Mouse (Mus musculus): ENCODE results near the gene E130308A19Rik.

The E130308A19Rik gene

DNA sequence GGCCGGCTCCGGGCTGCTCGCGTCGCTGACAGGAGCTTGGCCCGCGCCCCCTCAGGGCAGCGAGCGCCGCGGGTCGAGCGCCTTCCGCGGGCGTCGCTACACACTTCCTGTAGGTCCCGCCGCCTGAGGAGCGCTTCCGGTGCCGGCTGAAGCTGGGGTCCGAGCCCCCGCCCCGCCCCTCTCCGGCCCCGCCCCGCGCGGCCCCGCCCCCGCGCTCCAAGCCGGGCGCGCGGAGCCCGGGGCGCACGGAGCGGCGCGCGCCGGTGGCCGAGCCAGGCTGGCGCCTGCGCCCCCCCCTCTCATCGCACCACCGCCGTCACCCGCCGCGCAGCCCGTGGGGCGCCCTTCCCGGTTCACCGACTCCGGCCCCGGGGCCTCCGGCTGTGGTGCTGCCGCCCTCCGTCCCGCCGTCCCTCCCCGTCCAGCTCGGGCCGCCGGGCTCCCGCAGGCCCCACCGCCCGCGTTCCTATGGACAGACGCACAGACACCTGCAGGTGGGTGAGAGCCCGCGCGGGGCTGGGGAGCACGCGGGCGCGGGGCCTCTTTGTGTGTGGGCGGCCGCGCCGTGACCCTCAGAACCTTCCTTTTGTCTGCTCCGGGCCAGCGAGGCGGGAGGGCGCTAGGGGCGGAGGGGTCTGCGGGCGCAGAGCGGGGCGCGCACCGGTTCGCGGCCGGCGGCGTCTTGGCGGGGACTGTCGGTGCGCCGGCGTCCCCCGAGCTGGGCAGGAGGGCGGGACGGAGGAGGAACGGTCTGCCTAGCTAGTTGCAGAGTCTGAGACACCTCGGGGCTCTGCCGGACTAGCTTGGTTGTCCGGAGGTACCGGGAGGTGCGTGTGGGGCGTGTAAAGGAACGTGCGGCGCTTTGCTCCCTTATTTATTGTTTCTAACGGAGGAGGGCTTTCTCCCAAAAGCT, at the start of gene E130308A19Rik:
Gene E130308A19Rik, plus strand, starts transcription at position 214 of the 913 bp plus-strand sequence.
- peak; percentile 73 for DNase-seq

DNA sequence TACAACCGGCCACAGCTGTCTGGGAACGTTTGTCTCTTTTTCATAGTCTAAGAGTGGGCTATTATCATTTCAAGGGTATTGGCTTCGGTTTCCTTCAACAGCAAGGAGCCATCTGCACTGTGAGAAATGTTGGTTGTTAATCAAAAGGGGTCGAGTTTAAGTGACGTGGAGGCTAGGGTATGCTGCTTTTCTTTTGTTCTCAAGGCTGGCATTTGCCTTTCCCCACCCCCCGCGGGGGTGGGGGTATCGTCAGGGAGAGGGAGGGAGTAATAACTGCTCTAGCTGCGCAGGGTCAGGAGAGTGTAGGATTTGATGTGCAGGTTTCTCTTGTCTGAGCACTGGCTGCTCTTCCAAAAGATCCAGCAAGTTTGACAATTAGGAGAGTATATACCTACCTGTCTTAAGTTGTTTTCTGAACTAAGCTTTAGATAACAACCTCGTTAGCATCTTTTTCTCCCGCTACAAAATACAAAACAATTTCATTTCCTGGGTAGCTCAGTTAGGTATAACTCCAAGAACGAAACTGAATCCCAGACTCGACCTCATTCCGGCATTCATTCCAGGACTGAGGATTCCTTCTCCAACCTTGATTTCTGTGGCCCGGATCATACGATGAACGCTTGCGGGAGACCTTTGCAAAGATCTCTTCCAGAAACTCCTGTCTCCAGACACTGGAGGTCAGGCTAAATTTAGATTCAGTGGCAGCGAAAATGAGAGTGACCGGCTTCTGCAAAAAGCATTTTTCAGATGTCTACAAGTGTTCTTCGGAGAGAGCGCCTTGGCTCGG, 45.3 kb upstream of the E130308A19Rik start:
- peak; percentile 48 for DNase-seq

DNA sequence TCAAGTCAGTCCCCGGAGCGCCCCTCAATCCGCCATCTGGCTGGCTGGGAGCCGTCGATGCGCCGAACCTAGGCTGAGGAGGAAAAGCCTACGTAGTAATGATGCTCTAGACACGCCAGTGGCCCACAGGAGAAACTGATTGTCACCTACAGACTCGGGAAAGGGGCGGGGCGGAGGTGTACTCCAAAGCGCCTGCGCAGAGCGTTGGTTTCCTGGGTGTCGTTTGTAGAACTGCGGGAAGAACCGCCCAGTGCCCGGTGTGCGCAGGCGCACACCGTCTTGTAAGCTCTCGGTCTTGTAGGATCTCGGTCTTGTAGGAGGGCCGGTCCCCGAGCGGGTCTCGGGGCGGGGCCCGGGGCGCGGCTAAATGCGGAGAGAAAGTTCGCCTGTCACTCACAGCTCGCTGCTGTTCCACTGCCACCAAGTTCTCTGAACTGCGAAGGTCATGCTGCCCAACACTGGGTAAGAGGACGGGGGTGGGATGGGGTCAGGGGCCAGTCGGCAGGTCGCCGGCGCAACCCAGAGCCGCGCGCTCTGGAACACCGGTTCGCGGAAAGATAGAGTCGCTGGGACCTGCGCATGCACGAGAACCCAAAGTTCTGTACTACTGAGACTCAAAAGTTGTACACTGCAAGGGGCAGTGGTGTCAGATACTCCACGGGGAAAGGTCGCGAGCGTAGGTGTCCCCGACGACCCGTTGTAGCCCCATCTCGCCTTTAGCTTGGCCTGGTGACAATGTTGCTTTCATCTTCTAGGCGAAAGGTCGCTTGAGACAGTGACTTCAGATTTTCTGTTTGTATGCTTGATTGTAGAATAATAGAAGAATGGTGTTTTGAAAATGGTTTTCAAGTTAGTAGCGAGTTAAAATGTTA, 44.5 kb upstream of the E130308A19Rik start, which contains the start of gene Hsdl2:
Gene Hsdl2, plus strand, starts transcription at position 250 of the 872 bp plus-strand sequence.
- DNase-seq, result peak; percentile 99

DNA sequence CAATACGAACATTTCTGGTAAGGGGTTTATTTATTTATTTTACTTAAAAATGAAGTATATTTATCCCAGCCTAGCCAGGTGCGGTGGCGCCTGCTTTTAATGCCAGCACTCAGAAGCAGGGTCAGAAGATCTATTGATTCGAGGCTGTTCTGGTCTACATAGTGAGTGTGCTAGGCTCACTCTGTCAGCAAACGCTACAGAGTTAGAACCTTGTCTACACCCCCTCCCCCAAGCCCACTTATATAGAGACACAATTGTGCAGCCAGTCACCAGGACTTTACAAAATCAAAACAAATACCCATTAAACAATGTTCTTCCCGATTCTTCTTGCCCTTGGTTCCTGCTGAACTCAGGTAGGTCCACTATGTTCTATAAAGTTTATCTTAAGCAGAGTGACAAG, 43.8 kb upstream of the E130308A19Rik start:
- no peak for DNase-seq

DNA sequence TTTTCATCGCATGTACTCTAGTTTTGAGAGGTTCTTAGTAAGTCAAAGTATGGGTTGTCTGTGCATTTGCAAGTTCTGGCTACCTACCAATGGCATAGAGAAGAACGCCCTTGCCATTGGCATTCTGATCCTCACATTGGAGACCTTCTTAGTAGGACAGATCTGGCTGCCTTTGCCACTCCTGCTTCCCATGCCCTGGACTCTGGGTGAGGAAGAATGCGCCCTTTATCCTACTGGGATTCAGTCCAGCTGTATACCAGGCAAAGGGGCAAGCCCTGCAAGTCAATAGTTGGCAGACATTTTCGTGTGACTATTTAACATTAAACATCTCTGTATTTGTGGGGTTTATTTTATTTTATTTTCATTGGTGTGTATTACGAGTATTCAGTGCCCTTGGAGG, 40.9 kb upstream of the E130308A19Rik start:
- DNase-seq, result no peak

DNA sequence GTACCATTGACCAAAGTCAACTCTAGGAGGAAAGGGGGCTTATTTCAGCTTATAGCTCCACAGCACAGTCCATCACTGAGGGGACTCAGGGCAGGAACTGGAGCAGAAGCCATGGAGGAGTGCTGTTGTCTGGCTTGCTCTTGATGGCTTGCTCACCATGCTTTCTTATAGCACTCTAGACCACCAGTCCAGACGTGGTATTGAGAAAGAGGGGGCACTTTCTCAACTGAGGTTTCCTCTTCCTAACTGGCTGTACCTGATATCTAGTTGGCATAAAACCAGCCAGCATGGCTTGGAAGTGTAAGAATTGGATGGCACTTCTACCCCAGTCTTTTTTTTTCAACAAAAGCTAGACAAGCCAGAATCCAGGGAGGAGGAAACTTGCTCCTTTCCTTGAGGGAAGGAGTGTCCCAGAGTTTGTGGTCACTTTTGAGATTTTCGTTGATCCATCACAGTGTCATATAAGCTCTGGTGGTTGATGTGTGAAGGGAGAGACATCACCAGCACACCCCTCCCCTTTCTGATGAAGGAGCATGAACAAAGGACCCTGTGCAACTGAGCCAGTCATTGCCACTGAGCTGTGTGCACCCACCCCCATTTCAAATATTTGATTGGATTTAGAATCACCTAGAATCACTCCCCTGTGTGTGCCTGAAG, 38.7 kb upstream of the E130308A19Rik start:
- DNase-seq, result no peak

DNA sequence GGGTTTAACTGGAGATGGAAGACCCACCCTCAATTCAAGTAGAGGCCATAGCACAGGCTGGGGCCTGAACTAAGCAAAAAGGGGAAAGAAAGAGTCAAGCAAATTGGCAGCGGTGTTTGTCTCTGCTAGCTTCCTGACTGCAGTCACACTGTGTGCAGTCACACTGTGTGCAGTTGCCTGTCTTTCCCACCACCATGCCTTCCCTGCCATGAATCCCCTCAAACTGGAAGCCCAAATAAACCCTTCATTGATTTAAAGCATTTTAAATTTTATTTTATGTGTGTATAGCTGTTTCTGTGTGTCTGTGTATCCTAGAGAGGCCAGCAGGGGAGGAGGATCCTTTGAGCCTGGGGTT, 38.2 kb upstream of the E130308A19Rik start:
- no peak for DNase-seq

DNA sequence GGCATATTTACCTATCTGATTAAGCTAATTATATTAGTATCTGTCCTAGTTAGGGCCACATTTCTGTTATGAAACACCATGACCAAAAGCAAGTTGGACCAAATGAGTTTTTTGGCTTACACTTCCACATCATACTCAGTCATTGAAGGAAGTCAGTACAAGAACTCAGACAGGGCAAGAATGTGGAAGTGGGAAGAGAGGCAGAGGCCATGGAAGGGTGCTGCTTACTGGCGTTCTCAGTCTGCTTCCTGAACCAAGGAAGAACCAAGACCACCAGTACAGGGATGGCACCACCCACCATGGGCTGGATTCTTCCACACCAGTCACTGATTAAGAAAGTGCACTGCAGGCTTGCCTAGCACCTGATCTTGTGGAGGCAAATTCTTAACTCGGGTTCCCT, 31.4 kb upstream of the E130308A19Rik start:
- no peak for DNase-seq

DNA sequence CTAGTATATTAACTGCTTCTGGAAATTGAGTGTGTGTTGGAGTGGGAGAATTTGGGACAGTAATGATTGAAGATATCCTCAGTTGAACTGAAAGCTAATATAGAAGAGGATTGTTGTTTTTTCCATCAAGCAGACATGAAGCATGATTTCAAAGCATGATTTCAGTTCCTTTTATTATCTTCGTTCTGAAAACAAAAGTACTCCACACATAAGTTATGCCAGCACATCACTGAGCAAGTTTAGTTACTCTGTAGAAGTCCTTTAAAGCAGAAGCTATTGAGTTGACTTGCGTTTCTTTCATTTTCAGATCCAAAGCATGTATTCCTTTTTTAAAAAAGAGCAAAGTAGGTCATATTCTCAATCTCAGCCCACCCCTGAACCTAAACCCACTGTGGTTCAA, 29.5 kb upstream of the E130308A19Rik start:
- DNase-seq, result no peak

DNA sequence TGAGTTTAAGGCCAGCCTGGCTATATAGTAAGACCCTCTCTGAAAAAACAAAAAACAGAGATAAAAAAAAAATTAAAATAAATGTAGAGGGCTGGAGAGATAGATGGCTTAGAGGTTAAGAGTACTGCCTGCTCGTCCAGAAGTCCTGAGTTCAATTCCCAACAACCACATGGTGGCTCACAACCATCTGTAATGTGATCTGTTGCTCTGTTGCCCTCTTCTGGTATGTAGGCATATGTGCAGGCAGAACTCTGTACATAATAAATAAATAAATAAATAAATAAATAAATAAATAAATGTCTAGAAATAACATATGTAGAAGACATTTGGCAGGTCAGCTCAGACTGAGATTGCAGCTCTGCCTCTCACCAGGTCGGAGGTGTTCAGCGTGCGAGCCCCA, 23.3 kb upstream of the E130308A19Rik start:
- DNase-seq, result no peak

DNA sequence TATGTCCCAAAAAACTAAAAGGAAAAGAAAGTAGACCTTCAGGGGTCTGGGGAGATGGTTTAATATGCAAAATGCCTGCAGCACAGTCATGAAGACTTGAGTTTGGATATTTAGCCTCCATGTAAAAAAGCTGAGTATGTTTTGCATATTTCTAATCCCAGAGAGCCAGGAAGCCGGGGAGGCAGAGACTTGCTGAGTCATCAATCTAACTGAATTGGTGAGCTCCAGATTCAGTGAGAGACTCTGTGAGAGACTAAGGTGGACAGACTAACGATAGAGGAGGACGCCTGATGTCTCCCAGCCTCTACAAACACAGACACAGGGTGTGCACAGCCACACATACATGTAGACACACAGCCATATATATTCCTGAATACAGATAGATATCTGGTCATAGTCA, 21.1 kb upstream of the E130308A19Rik start:
- no peak for DNase-seq

DNA sequence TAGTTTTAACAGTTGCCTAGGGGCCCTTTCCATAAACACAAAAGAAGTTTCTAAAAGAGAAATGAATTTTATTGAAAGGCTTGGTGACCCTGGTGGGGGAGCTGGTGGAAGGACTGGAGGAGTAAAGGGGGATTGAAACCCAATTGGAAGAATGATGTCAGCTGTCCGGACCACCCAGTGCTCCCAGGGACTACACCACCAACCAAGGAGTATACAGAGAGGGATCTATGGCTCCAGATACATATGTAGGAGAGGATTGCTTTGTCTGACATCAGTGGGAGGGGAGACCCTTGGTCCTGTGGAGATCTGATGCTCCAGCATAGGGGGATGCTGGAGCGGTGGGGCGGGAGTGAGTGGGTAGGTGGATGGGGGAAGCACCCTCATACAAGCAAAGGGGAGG, 20.5 kb upstream of the E130308A19Rik start:
- DNase-seq, result no peak

DNA sequence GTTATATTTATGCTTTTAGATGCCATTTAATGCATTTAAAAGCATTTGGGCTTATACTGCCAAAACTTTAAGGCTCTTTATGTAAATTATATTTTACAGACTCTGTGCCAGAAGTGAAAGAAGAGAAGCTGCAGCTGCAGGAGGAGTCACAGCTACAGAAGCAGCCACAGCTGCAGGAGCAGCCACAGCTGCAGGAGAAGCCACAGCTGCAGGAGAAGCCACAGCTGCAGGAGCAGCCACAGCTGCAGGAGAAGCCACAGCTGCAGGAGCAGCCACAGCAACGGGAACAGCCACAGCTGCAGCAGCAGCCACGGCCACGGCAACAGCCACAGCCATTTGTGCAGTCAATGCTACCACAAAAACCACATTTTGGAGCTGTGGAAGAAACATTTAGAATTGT, 15.6 kb upstream of the E130308A19Rik start:
- no peak for DNase-seq

DNA sequence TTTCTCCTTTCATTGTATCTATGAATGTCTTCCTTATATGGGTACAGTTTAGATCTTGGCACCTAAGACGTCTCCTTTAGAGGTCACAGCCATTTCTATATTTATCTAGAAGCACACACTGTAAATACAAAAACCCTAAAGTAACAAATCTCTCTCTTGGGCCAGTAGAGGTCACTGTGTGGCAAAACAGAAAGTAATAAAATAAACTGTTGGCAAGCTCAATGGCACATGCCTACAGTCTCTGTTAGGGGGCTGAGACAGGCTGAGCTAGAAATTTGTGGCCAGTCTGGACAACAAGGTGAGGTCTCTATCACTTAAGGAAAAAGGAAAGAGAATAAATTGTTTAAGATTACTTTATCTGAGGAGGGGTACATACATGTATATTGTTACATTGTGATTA, 11.0 kb upstream of the E130308A19Rik start:
- DNase-seq, result peak; percentile 32

DNA sequence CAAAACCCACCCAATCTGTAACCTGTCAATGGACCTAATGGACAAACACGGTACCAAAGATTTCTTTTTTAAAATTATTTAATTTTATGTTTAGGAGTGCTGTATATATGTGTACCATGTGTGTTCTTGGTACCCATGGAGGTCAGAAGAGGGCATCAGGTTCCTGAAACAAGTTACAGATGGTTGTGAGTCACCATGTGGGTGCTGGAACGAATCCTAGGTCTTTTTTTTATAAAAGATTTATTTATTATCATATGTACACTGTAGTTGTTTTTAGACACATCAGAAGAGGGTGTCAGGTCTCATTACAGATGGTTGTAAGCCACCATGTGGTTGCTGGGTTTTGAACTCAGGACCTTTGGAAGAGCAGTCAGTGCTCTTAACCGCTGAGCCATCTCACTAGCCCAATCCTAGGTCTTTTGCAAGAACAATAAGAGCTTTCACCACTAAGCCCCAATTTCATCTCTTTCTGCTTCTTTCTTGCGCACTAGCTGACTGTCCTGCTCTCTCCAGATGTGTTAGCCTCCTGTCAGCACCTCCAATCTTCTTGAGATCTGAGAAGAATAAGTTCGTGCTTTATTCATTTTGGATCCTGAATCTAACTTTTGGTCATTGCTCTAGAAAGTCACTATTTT, 6.3 kb upstream of the E130308A19Rik start:
- no peak for DNase-seq

DNA sequence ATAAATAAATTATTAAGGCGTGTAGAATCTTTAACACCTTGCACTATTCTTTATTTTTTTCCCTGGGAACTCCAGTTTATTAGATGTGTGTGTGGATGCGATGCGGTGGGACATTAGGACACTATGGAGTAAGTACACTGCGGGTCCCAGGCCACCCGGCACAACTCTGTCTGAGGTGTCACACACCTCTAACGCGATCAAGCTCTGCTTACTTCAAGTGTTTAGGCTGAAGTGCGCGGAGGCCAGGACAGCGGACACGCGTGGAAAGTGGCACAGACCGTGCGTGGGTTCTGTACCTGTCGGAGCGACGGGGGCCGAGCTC, 374 bp upstream of the E130308A19Rik start:
- DNase-seq, result no peak

DNA sequence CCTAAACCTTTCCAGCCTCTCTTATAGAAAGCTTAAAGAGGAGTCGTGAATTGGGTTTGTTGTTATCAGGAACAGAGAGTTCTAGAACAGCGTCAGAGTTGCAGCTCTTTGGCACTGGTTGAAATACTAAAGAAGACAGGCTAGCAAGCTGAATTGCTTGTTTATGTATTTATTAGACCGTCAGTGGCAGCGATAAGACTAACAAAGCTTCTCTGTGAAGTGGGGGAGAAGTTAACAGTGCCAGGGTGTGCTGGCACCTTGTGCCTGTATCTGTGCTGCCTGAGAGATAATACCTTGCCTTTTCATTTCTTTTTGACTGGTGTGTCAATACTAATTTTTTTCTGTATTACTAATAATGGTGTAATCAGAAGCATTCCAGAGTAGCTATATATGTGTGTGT, 2.2 kb downstream of the E130308A19Rik start:
- DNase-seq, result no peak

DNA sequence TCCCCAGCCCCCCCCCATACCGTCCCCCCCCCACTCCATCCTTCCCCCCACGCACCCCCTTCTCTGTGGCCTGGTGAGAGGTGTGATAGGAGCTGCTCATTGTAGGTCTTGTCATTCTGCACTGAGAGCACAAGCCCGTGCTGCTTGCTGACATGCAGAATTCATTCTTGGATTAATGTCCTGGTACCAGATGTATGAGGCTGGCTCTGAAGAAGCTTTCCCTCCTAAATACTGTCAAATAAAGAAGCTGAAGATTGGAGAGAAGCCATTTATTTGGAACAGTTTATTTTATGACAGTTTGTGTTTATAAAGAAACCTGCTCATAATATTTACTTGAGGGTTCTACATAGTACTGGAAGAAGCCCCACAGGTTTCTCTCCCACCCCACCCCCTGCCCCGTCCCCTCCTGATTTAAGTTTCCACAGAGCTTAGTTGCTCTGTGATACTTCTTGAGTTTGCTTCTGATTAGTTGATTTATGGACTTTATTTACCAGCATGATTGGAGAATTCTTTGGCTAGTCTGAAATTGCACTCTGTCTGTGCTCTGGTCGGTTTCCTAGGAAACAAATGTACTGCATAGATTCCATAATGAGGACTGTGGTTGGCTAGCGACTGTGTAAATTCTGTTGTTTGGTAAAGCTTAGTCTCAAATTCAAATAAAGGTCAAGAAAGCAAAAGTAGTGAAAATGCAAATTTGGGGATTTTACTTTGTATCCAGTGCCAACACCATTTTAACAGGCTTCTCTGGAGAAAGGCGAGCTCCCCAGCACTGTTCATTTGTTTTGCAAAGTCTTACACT, 3.3 kb downstream of the E130308A19Rik start:
- DNase-seq, result no peak

DNA sequence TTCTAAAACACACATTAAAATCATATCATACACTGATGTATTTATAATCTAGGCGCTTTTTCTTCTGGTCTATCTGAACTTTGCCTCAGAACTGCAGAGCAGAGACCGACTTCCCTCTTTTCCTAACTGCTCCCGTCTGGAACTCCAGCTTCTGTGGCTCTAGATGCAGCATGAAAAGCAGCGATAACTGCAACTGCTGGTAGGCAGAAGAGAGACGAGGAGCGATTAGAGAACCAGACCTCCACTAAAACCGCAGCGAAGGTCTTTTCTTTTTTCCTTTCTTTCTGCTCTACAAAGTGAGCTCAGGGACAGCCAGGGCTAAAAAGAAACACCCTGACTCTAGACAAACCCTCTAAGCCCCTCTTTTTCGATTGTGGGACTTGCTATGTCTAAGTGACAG, 4.1 kb downstream of the E130308A19Rik start:
- DNase-seq, result no peak

DNA sequence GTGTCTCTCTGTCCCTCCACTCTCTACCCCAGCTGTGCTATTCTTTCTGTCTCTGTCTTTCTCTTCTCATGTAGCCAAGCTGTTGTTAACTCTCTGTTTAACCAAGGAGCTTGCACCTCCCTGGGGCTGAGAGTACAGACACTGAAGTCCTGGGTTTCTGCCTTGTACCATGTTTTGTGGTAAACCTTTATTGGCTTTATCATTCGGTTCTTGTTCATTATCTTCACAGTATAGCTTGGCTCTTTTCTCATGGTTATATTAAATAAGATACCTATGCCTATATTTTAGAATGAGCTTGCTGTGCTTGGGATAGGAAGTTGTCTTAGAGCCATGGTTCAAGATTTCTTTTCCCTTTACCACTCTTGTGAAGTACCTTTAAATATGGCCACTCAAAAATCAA, 8.5 kb downstream of the E130308A19Rik start:
- no peak for DNase-seq

DNA sequence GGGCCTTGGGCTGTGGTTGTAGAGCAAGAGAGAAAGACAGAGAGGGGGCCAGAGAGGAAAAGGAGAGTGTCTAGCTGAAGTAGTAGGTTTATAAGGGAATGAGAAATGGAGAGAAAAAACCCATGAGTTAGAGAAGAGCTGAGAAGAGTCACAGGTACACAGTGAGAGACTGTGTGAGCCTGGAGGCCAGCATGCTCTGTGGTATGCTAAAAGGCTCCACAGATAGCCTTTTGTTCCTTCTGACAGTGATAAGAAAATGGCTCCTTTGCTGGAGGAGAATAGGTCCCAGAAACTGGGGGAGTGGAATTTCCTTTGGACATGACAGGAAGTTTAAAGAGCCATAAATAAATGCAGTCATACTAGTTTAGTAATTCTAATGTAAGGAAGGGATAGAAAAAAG, 13.2 kb downstream of the E130308A19Rik start:
- no peak for DNase-seq
